Mouse (Mus musculus) ES-Bruce4 (cell line): ENCODE results near the gene Plpp6. TPM values are rescaled to one million over a fixed set of nuclear protein-coding genes. Genes with fewer than 3 reads are reported as not detected.
A peak's percentile ranks its signal among the peaks of the same experiment; 100 is the strongest.
"Not testable (repeated sequence)": the region's sequence is repeated elsewhere in the genome, so short reads cannot be mapped to it uniquely, and the experiment has no call there.

ENCODE experiments used
- H3K27ac ChIP-seq: 2 replicates; pipeline ENCODE4 v1.5.1; 2012; ENCODE audit warnings: low read length, inconsistent platforms; ENCODE audit not compliant: insufficient read depth
- H3K27me3 ChIP-seq: 2 replicates; pipeline ENCODE4 v1.6.1; 2012; ENCODE audit warnings: mild to moderate bottlenecking, low read length, inconsistent platforms; ENCODE audit not compliant: control insufficient read depth, poor library complexity, insufficient read depth, severe bottlenecking
- H3K36me3 ChIP-seq: 2 replicates; pipeline ENCODE4 v1.6.1; 2012; ENCODE audit warnings: inconsistent platforms, mild to moderate bottlenecking, low read length, moderate library complexity; ENCODE audit not compliant: control insufficient read depth, poor library complexity, insufficient read depth, severe bottlenecking
- H3K4me1 ChIP-seq: one replicate; pipeline ENCODE4 v1.8.1; 2011; ENCODE audit warnings: low read length; ENCODE audit not compliant: control insufficient read depth, insufficient read depth
- H3K4me3 ChIP-seq: 2 replicates; pipeline ENCODE4 v1.5.1; 2011; ENCODE audit warnings: low read depth, mild to moderate bottlenecking, low read length
- H3K9ac ChIP-seq: 2 replicates; pipeline ENCODE4 v1.6.1; 2012; ENCODE audit warnings: low read depth, mild to moderate bottlenecking, inconsistent platforms; ENCODE audit not compliant: poor library complexity, severe bottlenecking
- H3K9me3 ChIP-seq: replicated peaks from 2 replicates; pipeline ENCODE4 v1.6.1; 2012; ENCODE audit warnings: mild to moderate bottlenecking, low read length, inconsistent platforms; ENCODE audit not compliant: control insufficient read depth, poor library complexity, insufficient read depth, severe bottlenecking
- CTCF ChIP-seq: IDR thresholded peaks from one replicate; pipeline ENCODE4 v1.8.1; 2011; ENCODE audit warnings: low read depth, low read length
- EP300 ChIP-seq: IDR thresholded peaks from 2 replicates; pipeline ENCODE4 v1.6.1; 2011; ENCODE audit warnings: low read depth, low read length; ENCODE audit not compliant: insufficient read depth
- POLR2A ChIP-seq: IDR thresholded peaks from one replicate; pipeline ENCODE4 v1.8.1; 2011; ENCODE audit warnings: low read length; ENCODE audit not compliant: insufficient read depth
- polyA plus RNA-seq: library from polyadenylated mRNA; stranded (reverse); fragments of >200 nt; gene quantifications from 2 replicates; pipeline ENCODE4 v1.2.4, GENCODE M21; 2011; ENCODE audit warnings: low read depth; ENCODE audit not compliant: missing spikeins, insufficient read depth, insufficient read length

Plpp6 gene
- polyA plus RNA-seq, 1 experiment = 3.4 TPM

DNA sequence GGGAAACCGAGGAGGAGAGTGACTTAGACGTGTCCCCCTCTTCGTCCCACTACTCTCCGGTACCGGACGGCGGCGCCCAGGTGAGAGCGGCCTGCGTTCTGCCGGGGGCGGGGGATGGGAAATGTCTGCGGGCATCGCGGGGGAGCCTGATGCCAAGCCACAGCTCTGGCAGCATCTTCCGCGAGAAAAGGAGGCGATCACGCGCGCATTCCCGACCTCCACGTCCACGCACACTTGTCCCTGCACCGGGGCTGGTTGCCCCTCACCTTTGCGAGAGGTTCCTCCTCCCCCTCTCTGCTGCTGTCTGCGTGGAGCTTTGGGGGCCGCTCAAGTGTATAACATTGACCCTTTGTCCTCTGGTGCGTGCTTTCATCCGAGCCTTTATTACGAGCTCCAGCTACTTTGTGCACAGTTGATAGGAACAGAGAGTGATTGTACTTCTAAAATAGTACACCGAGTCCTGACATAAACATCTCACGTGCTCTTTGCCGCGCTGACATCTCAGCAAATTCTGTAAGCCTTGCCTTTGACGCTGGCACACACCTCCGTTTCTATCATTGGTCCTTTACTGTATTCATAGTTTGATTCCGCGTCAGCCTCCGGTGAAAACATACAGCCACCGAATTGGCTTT, 27.0 kb downstream of the Plpp6 start:
- TF ChIP-seq CTCF (no peak), POLR2A (no peak), EP300 (no peak)
- peak overlapping the region; percentile 73 for H3K4me3 ChIP-seq
- H3K9ac ChIP-seq = peak overlapping the region; percentile 82
- peaks cover 2% of the 10 kb centered on the region for H3K4me1 ChIP-seq
- H3K27me3 ChIP-seq = no peaks in the 10 kb centered on the region
- no peak overlapping the region for H3K27ac ChIP-seq
- no peaks in the 10 kb centered on the region for H3K9me3 ChIP-seq
- peaks cover 10% of the 10 kb centered on the region for H3K36me3 ChIP-seq

DNA sequence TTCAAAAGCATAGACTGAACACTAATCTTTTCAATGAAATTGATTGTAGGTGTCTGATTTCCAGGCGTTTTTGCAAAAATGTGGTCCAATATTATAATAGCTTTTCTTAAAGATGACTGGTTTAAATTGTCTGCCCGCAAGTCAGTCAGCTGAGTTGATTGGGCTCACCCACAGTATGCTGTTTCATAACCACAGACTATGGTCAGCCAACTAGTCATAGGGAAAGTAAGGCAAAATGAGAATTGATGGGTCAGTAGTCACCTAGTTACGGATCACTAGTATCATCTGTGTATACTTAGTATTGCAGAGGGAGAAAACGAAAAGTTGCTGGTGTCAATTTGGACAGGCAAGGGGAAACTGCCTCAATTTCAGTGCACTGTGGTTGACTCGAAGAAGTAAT, 27.6 kb downstream of the Plpp6 start:
- TF ChIP-seq POLR2A = no peak
- no peak for TF ChIP-seq CTCF
- TF ChIP-seq EP300 = no peak
- peak overlapping the region; percentile 82; the same call in 1 of the 2 replicates for H3K9ac ChIP-seq

DNA sequence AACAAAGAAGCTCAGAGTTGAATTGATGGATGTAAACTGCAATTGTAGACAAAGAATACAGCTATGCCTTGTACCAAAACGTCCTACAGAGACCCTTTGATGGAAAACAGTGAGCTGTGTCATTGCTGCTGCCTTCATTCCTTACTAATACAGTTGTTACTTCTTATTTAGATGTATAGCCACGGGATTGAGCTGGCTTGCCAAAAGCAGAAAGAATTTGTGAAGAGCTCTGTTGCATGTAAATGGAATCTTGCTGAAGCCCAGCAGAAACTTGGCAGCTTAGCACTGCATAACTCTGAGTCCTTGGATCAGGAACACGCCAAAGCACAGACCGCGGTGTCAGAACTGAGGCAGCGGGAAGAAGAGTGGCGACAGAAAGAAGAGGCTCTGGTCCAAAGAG, 31.1 kb downstream of the Plpp6 start:
- no peak overlapping the region for H3K4me3 ChIP-seq
- no peak overlapping the region for H3K9ac ChIP-seq
- H3K36me3 ChIP-seq = peaks cover 12% of the 10 kb centered on the region
- no peaks in the 10 kb centered on the region for H3K27me3 ChIP-seq
- no peak overlapping the region for H3K27ac ChIP-seq
- H3K9me3 ChIP-seq = no peaks in the 10 kb centered on the region
- no peak for TF ChIP-seq CTCF
- no peak for TF ChIP-seq EP300
- TF ChIP-seq POLR2A = no peak
- no peaks in the 10 kb centered on the region for H3K4me1 ChIP-seq

More for the DNA sequence above, 27.6 kb downstream of the Plpp6 start:
- no peaks in the 10 kb centered on the region for H3K27me3 ChIP-seq
- peaks cover 10% of the 10 kb centered on the region for H3K36me3 ChIP-seq
- no peak overlapping the region for H3K27ac ChIP-seq
- no peak overlapping the region for H3K4me3 ChIP-seq
- peaks cover 2% of the 10 kb centered on the region for H3K4me1 ChIP-seq
- H3K9me3 ChIP-seq = no peaks in the 10 kb centered on the region

DNA sequence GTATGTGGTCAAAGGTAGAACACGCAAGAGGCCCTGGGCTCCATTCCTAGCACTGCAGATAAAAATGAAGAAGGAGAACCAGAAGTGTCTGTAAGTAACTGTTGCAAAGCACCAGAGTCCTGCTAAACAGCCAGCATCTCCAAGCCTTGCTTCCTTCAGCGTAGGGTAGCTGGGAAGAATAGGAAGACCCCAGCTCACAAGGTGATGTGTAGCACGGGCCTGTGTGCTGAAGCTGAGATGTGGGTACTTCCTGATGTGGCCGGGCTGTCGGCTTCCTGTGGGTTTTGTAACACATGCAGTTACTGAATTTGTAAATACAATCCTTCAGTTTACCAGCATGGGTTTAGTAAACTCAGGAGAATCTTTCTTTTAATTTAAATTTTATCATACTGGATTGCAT, 31.6 kb downstream of the Plpp6 start:
- H3K27me3 ChIP-seq = no peaks in the 10 kb centered on the region
- TF ChIP-seq CTCF (no peak), EP300 (no peak), POLR2A (no peak)
- no peak overlapping the region for H3K4me3 ChIP-seq
- H3K9me3 ChIP-seq = no peaks in the 10 kb centered on the region
- H3K9ac ChIP-seq = no peak overlapping the region
- H3K4me1 ChIP-seq = no peaks in the 10 kb centered on the region
- no peak overlapping the region for H3K27ac ChIP-seq
- peaks cover 12% of the 10 kb centered on the region for H3K36me3 ChIP-seq

DNA sequence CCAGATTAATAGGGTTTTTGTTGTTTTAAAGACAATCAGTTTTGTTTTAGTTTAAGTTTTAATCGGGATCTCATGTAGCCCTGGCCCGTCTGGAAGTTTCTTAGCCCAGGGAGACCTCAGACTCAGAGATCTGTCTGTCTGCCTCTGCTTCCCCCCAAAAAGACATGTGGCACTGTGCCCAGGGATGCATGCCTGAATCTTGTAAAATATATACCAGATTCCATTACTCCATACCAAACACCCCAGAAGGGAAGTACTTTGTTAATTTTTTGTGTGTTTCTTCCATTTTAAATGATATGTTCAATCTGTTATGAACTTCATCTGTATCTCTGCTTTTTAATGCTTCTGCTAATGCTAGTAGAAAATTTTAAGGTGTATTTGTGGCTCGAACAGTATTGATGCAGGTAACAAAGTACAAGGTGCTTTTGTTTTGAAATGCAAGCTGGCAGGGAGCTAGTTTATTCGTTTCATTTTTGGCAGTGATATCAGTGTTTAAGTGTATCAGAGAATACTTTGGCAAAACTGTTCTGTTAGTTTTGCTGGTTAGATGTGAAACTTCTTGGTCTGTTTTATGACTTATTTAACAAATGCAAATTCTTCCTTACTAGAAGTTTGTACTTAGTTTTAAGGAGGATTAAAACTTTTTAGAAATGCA, 34.4 kb downstream of the Plpp6 start:
- H3K4me1 ChIP-seq = no peaks in the 10 kb centered on the region
- H3K9me3 ChIP-seq = no peaks in the 10 kb centered on the region
- no peak overlapping the region for H3K27ac ChIP-seq
- H3K36me3 ChIP-seq = peaks cover 24% of the 10 kb centered on the region
- TF ChIP-seq POLR2A (no peak), EP300 (no peak), CTCF (no peak)
- H3K9ac ChIP-seq = no peak overlapping the region
- H3K4me3 ChIP-seq = no peak overlapping the region
- no peaks in the 10 kb centered on the region for H3K27me3 ChIP-seq

DNA sequence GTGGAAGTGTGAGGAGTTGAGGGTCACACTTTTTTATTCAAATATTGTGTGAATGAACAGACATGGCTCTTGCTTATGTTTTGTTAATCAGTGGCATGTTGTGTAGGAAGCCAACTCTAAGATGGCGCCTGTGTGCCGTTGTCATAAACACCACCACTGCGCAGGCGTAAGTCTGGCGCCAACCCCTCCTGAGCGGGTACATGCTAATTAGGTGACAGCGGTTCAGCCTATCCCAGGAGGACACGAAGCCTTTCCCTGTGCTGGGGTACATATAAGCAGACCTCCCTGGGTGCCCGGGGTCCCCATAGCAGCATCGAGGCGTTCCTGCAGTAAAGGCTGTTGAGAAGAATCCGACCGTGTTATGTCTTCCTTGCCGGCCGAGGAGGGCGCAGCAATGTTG, 36.6 kb downstream of the Plpp6 start:
- not testable (repeated sequence) for H3K9ac ChIP-seq, H3K27ac ChIP-seq, H3K4me1 ChIP-seq, H3K4me3 ChIP-seq, H3K27me3 ChIP-seq, H3K9me3 ChIP-seq
- peaks cover 19% of the 10 kb centered on the region for H3K36me3 ChIP-seq
